Mouse (Mus musculus): ENCODE data around the gene Cd81. TPM values are rescaled to one million over a fixed set of nuclear protein-coding genes. Genes with fewer than 3 reads are reported as not detected.
A peak's percentile ranks its signal among the peaks of the same experiment; 100 is the strongest.

Gene Cd81
- polyA plus RNA-seq, 1 experiment from 2014 or later = 276 TPM

DNA sequence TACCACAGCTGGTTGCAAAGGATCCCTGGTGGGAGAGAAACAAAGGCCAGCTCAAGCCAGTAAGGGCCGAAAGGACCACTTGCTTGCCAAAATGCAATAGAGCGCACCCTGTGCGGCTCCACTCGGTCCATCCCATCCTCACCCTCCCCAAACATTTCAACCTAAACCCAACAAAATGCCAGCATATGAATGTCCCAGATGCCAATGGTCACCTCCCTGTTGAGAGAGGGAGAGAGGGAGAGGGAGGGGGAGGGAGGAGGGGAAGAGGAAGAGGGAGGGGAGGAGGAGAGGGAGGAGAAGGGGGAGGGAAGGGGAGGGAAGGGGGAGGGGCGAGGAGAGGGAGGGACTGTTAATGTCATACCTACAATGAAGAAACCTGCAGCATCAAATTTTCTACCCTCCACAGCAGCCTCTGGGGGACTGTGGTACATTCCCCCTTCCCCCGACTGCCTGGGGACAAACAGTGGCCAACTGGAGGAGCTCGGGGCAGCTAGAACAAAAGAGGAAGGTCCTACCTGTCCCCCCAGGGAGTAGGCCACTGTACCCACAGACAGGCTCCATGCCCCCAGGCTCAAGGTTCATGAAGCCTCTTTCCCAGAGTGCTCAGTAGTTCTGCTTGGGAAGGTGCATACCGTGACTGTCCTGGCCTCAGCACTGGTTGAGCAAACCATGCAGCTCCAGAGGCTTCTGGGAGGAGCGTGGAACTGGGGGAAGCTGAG, 36.0 kb upstream of the Cd81 start:
- no peak for ATAC-seq (replicated peaks; ENCODE audit: low FRiP score)
- H3K4me2 ChIP-seq = no peak overlapping the region
- H3K27ac ChIP-seq (ENCODE audit: low read depth, low read length) = no peak overlapping the region

DNA sequence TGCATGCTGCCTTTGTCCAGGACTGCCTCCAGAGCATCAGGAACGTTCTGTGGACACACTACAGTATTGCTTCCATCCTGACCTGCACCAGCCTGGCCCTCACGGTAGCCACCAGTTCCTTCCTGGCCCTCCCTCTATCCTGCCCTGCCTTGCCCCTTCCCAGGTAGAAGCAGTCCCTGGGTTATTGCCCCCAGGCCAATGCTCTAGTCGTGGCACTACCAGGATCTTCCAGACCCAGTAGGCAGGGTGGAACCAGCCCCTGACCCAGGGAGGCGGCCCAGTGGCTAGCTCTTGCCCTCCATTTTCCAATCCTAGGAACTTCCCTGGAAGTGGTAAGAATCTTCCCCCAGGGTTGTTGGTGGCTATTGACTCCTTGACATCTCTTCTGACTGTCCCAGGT, 35.4 kb upstream of the Cd81 start:
- ATAC-seq (replicated peaks; ENCODE audit: low FRiP score) = no peak
- 78% methylated on average over 4 of the region's 4 CpGs for WGBS
- no peak overlapping the region for H3K27ac ChIP-seq (ENCODE audit: low read depth, low read length)
- H3K27me3 ChIP-seq (replicated peaks; ENCODE audit: control insufficient read depth, insufficient read depth, low read length) = no peaks in the 10 kb centered on the region
- no peak overlapping the region for H3K4me3 ChIP-seq (ENCODE audit: low read depth, low read length)
- H3K4me2 ChIP-seq = no peak overlapping the region
- no peaks in the 10 kb centered on the region for H3K9me3 ChIP-seq (ENCODE audit: control insufficient read depth, low read length)
- H3K36me3 ChIP-seq (ENCODE audit: control insufficient read depth, insufficient read depth, low read length) = no peaks in the 10 kb centered on the region
- H3K9ac ChIP-seq (ENCODE audit: low read depth, low read length) = no peak overlapping the region
- H3K4me1 ChIP-seq (replicated peaks; ENCODE audit: control insufficient read depth, insufficient read depth, low read length) = peaks cover 15% of the 10 kb centered on the region
- no peak for DNase-seq (ENCODE audit: low spot score)

More for the DNA sequence above, 36.0 kb upstream of the Cd81 start:
- Histone ChIP-seq H3K9me3 (ENCODE audit: control insufficient read depth, low read length) (no peaks in the 10 kb centered on the region), H3K27me3 (replicated peaks; ENCODE audit: control insufficient read depth, insufficient read depth, low read length) (no peaks in the 10 kb centered on the region), H3K36me3 (ENCODE audit: control insufficient read depth, insufficient read depth, low read length) (no peaks in the 10 kb centered on the region), H3K9ac (ENCODE audit: low read depth, low read length) (no peak overlapping the region), H3K4me3 (ENCODE audit: low read depth, low read length) (no peak overlapping the region), H3K4me1 (replicated peaks; ENCODE audit: control insufficient read depth, insufficient read depth, low read length) (peaks cover 18% of the 10 kb centered on the region)
- 67% methylated on average over 9 of the region's 9 CpGs for WGBS
- no peak for DNase-seq (ENCODE audit: low spot score)

DNA sequence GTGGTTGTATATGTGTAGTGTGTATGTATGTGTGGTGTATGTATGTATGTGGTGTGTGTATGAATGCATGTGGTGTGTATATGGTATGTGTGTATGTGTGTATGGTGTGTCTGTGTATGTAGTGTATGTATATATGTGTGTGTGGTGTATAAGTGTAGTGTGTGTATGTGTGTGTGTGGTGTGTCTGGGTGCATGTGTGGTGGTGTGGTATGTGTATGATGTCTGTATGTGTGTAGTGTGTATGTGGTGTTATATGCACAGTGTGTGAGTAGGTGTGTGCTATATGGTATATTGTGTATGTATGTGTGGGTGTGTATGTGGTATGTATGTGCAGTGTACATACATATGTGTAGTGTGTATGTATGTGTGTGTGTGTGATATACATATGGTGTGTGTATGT, 32.5 kb upstream of the Cd81 start:
- Histone ChIP-seq H3K9me3 (ENCODE audit: control insufficient read depth, low read length) (no peaks in the 10 kb centered on the region), H3K36me3 (ENCODE audit: control insufficient read depth, insufficient read depth, low read length) (no peaks in the 10 kb centered on the region), H3K4me2 (no peak overlapping the region), H3K4me1 (replicated peaks; ENCODE audit: control insufficient read depth, insufficient read depth, low read length) (peaks cover 14% of the 10 kb centered on the region; the same call in 1 of the 2 replicates), H3K9ac (ENCODE audit: low read depth, low read length) (no peak overlapping the region), H3K4me3 (ENCODE audit: low read depth, low read length) (no peak overlapping the region), H3K27me3 (replicated peaks; ENCODE audit: control insufficient read depth, insufficient read depth, low read length) (no peaks in the 10 kb centered on the region), H3K27ac (ENCODE audit: low read depth, low read length) (no peak overlapping the region)
- DNase-seq (ENCODE audit: low spot score) = no peak
- ATAC-seq (replicated peaks; ENCODE audit: low FRiP score) = peak; percentile 2; the same call in 1 of the 2 replicates

DNA sequence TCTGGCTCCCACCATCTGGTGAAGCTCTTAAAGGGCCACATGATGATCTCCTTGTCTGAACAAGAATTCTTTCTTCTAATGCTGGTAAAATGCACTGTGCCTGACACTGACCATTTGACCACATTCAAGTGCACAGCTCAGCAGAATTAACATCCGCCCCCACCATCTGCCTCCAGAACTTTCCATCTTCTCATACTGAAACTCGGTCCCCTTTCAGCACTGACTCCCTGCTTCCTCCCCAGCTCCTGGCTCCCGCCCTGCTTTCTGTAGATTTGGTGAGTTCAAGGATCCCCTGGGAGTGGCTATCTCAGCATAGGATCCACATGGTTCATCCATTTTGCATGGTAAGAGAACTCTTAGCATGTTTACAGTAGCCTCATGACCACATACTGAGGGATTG, 31.8 kb upstream of the Cd81 start:
- H3K27ac ChIP-seq (ENCODE audit: low read depth, low read length) = no peak overlapping the region
- WGBS = 76% methylated on average over 3 of the region's 3 CpGs
- no peaks in the 10 kb centered on the region for H3K27me3 ChIP-seq (replicated peaks; ENCODE audit: control insufficient read depth, insufficient read depth, low read length)
- H3K36me3 ChIP-seq (ENCODE audit: control insufficient read depth, insufficient read depth, low read length) = no peaks in the 10 kb centered on the region
- no peak overlapping the region for H3K9ac ChIP-seq (ENCODE audit: low read depth, low read length)
- H3K9me3 ChIP-seq (ENCODE audit: control insufficient read depth, low read length) = no peaks in the 10 kb centered on the region
- no peak overlapping the region for H3K4me3 ChIP-seq (ENCODE audit: low read depth, low read length)
- ATAC-seq (replicated peaks; ENCODE audit: low FRiP score) (no peak), DNase-seq (ENCODE audit: low spot score) (no peak)
- no peak overlapping the region for H3K4me2 ChIP-seq
- peaks cover 10% of the 10 kb centered on the region; the same call in 1 of the 2 replicates for H3K4me1 ChIP-seq (replicated peaks; ENCODE audit: control insufficient read depth, insufficient read depth, low read length)

DNA sequence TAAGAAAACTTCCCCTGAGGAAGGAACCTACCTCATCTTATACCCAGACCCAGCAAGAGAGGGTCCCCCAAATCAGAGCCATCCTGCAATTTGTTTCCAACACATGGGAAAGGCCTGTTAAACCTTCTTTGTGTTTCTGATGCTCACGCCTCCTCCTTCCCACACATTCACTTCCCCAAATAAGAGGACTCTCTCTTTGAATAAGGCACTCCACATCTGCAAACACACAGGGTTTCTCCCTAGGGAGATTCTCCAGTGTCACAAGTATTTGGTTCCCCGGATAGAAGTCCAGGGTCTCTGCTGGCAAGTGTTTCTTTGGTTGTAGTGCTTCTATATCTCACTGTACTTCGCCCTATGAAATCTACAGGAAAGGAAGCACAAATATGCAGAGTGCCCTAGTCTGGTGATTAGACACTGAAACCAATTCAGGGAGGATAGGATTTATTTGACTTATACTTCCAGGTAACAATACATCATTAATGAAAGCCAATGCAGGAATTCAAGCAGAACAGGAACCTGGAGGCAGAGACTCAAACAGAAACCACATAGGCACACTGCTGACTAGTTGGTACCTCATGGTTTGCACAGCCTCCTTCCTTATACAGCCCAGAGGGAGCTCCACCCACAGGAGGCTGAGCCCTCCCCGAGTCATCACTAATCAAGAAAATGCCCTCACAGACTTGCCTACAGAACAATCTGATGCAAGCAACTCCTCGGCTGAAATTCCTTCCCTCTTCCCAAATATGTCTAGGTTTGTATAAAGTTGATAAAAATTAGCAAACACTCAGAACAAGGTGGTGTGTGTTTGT, 31.0 kb upstream of the Cd81 start:
- WGBS = 56% methylated on average over 5 of the region's 5 CpGs
- Histone ChIP-seq H3K27me3 (replicated peaks; ENCODE audit: control insufficient read depth, insufficient read depth, low read length) (no peaks in the 10 kb centered on the region), H3K36me3 (ENCODE audit: control insufficient read depth, insufficient read depth, low read length) (no peaks in the 10 kb centered on the region), H3K9ac (ENCODE audit: low read depth, low read length) (no peak overlapping the region), H3K4me2 (no peak overlapping the region), H3K4me3 (ENCODE audit: low read depth, low read length) (no peak overlapping the region), H3K9me3 (ENCODE audit: control insufficient read depth, low read length) (no peaks in the 10 kb centered on the region), H3K27ac (ENCODE audit: low read depth, low read length) (no peak overlapping the region), H3K4me1 (replicated peaks; ENCODE audit: control insufficient read depth, insufficient read depth, low read length) (0 out of 2 replicates have a peak, but pooled peaks cover 5% of the 10 kb centered on the region)
- DNase-seq (ENCODE audit: low spot score) (no peak), ATAC-seq (replicated peaks; ENCODE audit: low FRiP score) (no peak)

DNA sequence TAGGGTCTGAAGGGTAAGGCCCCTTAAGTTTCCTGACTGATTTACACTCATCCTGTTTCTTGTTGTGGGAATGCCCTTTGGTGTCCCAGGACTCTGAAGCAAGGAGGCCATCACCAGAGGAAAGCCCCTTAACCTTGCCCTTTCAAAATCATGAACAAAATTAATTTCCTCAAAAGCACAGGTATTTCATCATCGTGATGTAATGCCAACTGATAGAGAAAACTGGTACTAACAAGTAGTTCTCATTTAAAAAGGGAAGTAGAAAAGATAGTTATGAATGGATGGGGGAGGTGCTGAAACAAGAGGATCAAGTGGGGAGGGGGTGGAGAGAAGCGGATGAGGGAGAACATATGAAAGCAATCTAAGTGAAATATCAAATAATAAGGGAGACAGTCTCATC, 29.0 kb upstream of the Cd81 start:
- H3K9ac ChIP-seq (ENCODE audit: low read depth, low read length) = no peak overlapping the region
- H3K27me3 ChIP-seq (replicated peaks; ENCODE audit: control insufficient read depth, insufficient read depth, low read length) = no peaks in the 10 kb centered on the region
- no peak overlapping the region for H3K4me3 ChIP-seq (ENCODE audit: low read depth, low read length)
- H3K4me2 ChIP-seq = no peak overlapping the region
- H3K36me3 ChIP-seq (ENCODE audit: control insufficient read depth, insufficient read depth, low read length) = no peaks in the 10 kb centered on the region
- DNase-seq (ENCODE audit: low spot score) (no peak), ATAC-seq (replicated peaks; ENCODE audit: low FRiP score) (no peak)
- H3K4me1 ChIP-seq (replicated peaks; ENCODE audit: control insufficient read depth, insufficient read depth, low read length) = peaks cover 3% of the 10 kb centered on the region; the same call in 1 of the 2 replicates
- 79% methylated on average over 2 of the region's 2 CpGs for WGBS
- no peaks in the 10 kb centered on the region for H3K9me3 ChIP-seq (ENCODE audit: control insufficient read depth, low read length)
- no peak overlapping the region for H3K27ac ChIP-seq (ENCODE audit: low read depth, low read length)

DNA sequence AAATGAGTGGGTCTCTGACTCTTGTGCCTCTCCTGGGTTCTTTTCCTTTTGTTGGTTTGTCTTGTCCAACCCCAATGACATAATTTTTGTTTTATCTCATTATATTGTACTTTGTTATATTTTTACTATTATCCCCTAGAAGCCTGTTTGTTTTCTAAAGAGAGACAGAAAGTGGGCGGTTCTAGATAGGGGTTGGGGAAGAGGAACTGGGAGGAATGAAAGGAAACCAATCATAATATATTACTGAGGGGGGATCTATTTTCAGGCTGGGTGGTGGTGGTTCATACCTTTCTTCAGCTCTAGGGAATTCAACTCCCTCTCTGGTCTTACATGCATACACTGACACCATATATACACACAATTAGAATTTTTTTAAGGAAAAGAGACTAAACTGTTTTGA, 28.2 kb upstream of the Cd81 start:
- DNase-seq (ENCODE audit: low spot score) = no peak
- Histone ChIP-seq H3K36me3 (ENCODE audit: control insufficient read depth, insufficient read depth, low read length) (no peaks in the 10 kb centered on the region), H3K27me3 (replicated peaks; ENCODE audit: control insufficient read depth, insufficient read depth, low read length) (no peaks in the 10 kb centered on the region), H3K27ac (ENCODE audit: low read depth, low read length) (no peak overlapping the region), H3K4me2 (no peak overlapping the region), H3K9ac (ENCODE audit: low read depth, low read length) (no peak overlapping the region), H3K4me1 (replicated peaks; ENCODE audit: control insufficient read depth, insufficient read depth, low read length) (peaks cover 3% of the 10 kb centered on the region; the same call in 1 of the 2 replicates), H3K9me3 (ENCODE audit: control insufficient read depth, low read length) (no peaks in the 10 kb centered on the region), H3K4me3 (ENCODE audit: low read depth, low read length) (no peak overlapping the region)
- ATAC-seq (replicated peaks; ENCODE audit: low FRiP score) = no peak
- WGBS = 76% methylated on average over 1 of the region's 1 CpGs

DNA sequence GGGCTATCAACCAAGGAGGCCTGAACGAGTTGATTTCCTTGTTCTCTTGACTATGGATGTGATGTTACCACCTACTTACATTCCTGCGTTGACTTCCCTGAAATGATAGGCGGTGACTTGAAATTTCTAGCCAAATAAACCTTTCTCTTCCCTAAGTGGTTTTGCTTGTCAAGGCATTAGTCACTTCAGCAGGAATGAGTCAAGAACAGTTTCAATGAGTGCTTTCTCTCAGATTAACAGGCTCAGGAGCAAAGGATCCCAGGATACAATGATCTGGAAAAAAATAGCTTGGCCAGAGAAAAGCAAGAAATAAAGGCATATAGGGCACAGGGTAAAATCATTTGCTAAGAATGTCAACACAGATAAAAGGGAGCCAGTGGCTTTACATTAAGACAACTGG, 27.0 kb upstream of the Cd81 start:
- Histone ChIP-seq H3K9ac (ENCODE audit: low read depth, low read length) (no peak overlapping the region), H3K27me3 (replicated peaks; ENCODE audit: control insufficient read depth, insufficient read depth, low read length) (no peaks in the 10 kb centered on the region), H3K9me3 (ENCODE audit: control insufficient read depth, low read length) (no peaks in the 10 kb centered on the region), H3K36me3 (ENCODE audit: control insufficient read depth, insufficient read depth, low read length) (no peaks in the 10 kb centered on the region), H3K27ac (ENCODE audit: low read depth, low read length) (no peak overlapping the region), H3K4me1 (replicated peaks; ENCODE audit: control insufficient read depth, insufficient read depth, low read length) (peaks cover 3% of the 10 kb centered on the region; the same call in 1 of the 2 replicates), H3K4me2 (no peak overlapping the region), H3K4me3 (ENCODE audit: low read depth, low read length) (no peak overlapping the region)
- ATAC-seq (replicated peaks; ENCODE audit: low FRiP score) (no peak), DNase-seq (ENCODE audit: low spot score) (no peak)
- 84% methylated on average over 3 of the region's 3 CpGs for WGBS

Data from liver, embryonic 11.5 days (tissue).